Mouse (Mus musculus): ENCODE data around the gene Klrd1. TPM values are rescaled to one million over a fixed set of nuclear protein-coding genes. Genes with fewer than 3 reads are reported as not detected.
A peak's percentile ranks its signal among the peaks of the same experiment; 100 is the strongest.

Klrd1 gene
- polyA plus RNA-seq (2015; fragmentation: Nextera tagmentation; extraction: Ambion mirVana), result not detected in 2 replicates

DNA sequence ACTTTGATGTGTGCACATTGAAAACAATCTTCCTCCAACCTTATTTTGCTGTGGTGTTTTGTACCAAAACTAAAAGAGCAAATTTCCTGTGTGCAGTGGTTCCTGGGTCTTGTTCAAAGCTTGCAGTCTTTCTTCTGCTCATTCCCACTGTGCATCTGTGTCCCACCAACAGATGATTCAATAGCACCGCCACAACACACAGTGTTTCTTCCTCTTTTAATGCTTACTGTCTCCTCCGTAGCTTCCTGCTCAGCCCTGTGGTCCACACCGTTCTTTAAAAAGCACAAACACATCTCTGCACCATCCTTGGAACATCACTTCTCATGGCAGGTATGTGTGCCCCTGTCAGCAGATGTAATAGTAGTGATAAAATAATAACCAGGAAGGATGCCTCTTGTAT is at the start of gene Klrd1:
Gene Klrd1, plus strand, starts transcription at position 275 of the 400 bp plus-strand sequence.
- no peaks in the 10 kb centered on the region for H3K36me3 ChIP-seq (ENCODE audit: control insufficient read depth, insufficient read depth, low read length)
- no peak for ATAC-seq
- no peak within 1 kb of the TSS for H3K9ac ChIP-seq (ENCODE audit: low read depth, low read length)
- H3K4me1 ChIP-seq (ENCODE audit: control insufficient read depth, insufficient read depth, low read length), result no peaks in the 10 kb centered on the region
- WGBS, result 80% methylated on average over 3 of the region's 3 CpGs
- H3K9me3 ChIP-seq (replicated peaks; ENCODE audit: control insufficient read depth, low read length, poor library complexity, severe bottlenecking), result no peaks in the 10 kb centered on the region
- no peaks in the 10 kb centered on the region for H3K27me3 ChIP-seq (ENCODE audit: control insufficient read depth, insufficient read depth, low read depth, low read length)
- H3K27ac ChIP-seq (ENCODE audit: low read length), result no peak within 1 kb of the TSS
- no peak within 1 kb of the TSS for H3K4me2 ChIP-seq (ENCODE audit: low read length)
- H3K4me3 ChIP-seq (ENCODE audit: low read depth, low read length), result no peak within 1 kb of the TSS

DNA sequence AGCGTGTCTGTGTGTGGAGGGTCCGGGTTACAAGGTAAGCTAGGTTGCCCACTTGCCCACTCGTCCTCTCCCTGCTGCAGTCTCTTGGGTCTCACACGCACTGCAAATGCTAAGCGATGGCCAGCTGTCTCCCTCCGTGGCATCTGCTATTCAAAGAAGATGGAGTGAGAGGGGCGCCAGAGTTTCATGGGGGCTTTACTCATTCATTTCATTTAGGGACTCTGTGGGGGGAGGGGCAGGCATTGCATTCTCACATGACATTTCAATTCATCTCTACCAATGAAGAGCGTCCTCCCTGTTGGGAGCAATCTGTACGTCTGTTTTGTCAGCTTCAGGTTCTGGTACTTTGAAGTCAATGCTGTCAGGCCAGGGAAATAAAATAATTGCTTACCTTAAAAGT is 49.7 kb upstream of the Klrd1 start:
- Histone ChIP-seq H3K36me3 (ENCODE audit: control insufficient read depth, insufficient read depth, low read length) (peaks cover 28% of the 10 kb centered on the region), H3K4me1 (ENCODE audit: control insufficient read depth, insufficient read depth, low read length) (peaks cover 2% of the 10 kb centered on the region; the same call in 1 of the 2 replicates), H3K27me3 (ENCODE audit: control insufficient read depth, insufficient read depth, low read depth, low read length) (no peaks in the 10 kb centered on the region), H3K9me3 (replicated peaks; ENCODE audit: control insufficient read depth, low read length, poor library complexity, severe bottlenecking) (no peaks in the 10 kb centered on the region), H3K27ac (ENCODE audit: low read length) (no peak overlapping the region), H3K4me3 (ENCODE audit: low read depth, low read length) (no peak overlapping the region), H3K9ac (ENCODE audit: low read depth, low read length) (no peak overlapping the region), H3K4me2 (ENCODE audit: low read length) (no peak overlapping the region)
- 41% methylated on average over 9 of the region's 9 CpGs for WGBS
- ATAC-seq, result no peak

- WGBS, result 89% methylated on average over 3 of the region's 3 CpGs
- Histone ChIP-seq H3K9ac (ENCODE audit: low read depth, low read length) (no peak overlapping the region), H3K4me2 (ENCODE audit: low read length) (no peak overlapping the region), H3K9me3 (replicated peaks; ENCODE audit: control insufficient read depth, low read length, poor library complexity, severe bottlenecking) (no peaks in the 10 kb centered on the region), H3K27me3 (ENCODE audit: control insufficient read depth, insufficient read depth, low read depth, low read length) (no peaks in the 10 kb centered on the region), H3K4me3 (ENCODE audit: low read depth, low read length) (no peak overlapping the region), H3K27ac (ENCODE audit: low read length) (no peak overlapping the region), H3K4me1 (ENCODE audit: control insufficient read depth, insufficient read depth, low read length) (0 out of 2 replicates have a peak, but pooled peaks cover 2% of the 10 kb centered on the region), H3K36me3 (ENCODE audit: control insufficient read depth, insufficient read depth, low read length) (peaks cover 28% of the 10 kb centered on the region)
- no peak for ATAC-seq
These were observed 49.0 kb upstream of the Klrd1 start for GRCm38 (mm10) chr6:129542540-129542939.

DNA sequence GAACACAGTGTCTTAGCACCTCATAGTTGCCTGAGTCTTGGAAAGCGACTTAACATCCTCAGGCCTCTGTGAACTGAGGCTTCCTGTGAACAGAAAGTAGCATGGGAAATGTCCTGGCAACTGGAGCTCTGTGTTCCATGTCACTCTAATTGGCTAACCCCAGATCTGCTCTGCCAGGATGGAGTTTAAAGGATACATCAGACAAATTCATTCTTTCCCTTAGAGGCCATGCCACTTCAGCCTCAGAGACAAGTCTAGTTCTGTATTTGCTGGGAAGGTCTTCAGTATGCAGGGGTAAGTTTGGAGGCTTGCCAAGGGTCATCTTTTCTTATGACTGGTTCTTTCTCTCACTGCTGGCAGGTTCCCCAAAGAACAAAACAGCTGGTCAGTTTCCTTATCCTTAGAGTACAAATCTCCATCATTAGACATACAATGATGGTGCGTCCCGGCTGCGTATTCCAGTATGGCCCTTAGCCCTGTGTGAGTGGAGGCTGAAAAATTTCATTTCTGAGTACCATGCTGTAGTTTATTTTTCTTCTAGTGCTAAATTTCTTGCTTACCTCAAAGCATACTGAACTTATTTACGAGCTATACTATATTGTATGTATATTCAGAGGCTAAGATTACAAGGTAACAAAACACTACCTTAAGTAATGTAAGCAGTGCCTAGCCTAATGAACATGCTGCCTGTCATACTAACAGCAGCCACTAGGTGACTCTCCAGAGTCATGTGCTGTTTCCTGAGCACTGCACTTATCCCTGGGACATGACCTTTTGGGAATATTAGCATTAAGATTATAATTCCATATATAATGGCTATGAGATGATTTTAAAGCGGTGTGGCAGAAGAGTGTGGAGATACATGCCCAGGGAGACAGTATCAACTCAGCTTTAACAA is 47.6 kb upstream of the Klrd1 start:
- Histone ChIP-seq H3K27me3 (ENCODE audit: control insufficient read depth, insufficient read depth, low read depth, low read length) (no peaks in the 10 kb centered on the region), H3K4me1 (ENCODE audit: control insufficient read depth, insufficient read depth, low read length) (0 out of 2 replicates have a peak, but pooled peaks cover 2% of the 10 kb centered on the region), H3K36me3 (ENCODE audit: control insufficient read depth, insufficient read depth, low read length) (peaks cover 22% of the 10 kb centered on the region), H3K9ac (ENCODE audit: low read depth, low read length) (no peak overlapping the region), H3K4me2 (ENCODE audit: low read length) (no peak overlapping the region), H3K9me3 (replicated peaks; ENCODE audit: control insufficient read depth, low read length, poor library complexity, severe bottlenecking) (no peaks in the 10 kb centered on the region), H3K27ac (ENCODE audit: low read length) (no peak overlapping the region; the same call in 1 of the 2 replicates), H3K4me3 (ENCODE audit: low read depth, low read length) (no peak overlapping the region)
- 46% methylated on average over 6 of the region's 6 CpGs for WGBS
- peak; percentile 84 for ATAC-seq

GRCm38 (mm10) chr6:129547277-129547676 is 44.3 kb upstream of the Klrd1 start:
- WGBS, result 84% methylated on average over 2 of the region's 2 CpGs

GRCm38 (mm10) chr6:129548009-129548408 is 43.6 kb upstream of the Klrd1 start:
- H3K4me2 ChIP-seq (ENCODE audit: low read length), result no peak overlapping the region
- H3K27ac ChIP-seq (ENCODE audit: low read length), result no peak overlapping the region
- no peak overlapping the region for H3K9ac ChIP-seq (ENCODE audit: low read depth, low read length)
- ATAC-seq, result no peak
- no peak overlapping the region for H3K4me3 ChIP-seq (ENCODE audit: low read depth, low read length)
- 0 out of 2 replicates have a peak, but pooled peaks cover 2% of the 10 kb centered on the region for H3K4me1 ChIP-seq (ENCODE audit: control insufficient read depth, insufficient read depth, low read length)
- 69% methylated on average over 3 of the region's 3 CpGs for WGBS
- no peaks in the 10 kb centered on the region for H3K27me3 ChIP-seq (ENCODE audit: control insufficient read depth, insufficient read depth, low read depth, low read length)
- H3K36me3 ChIP-seq (ENCODE audit: control insufficient read depth, insufficient read depth, low read length), result no peaks in the 10 kb centered on the region
- H3K9me3 ChIP-seq (replicated peaks; ENCODE audit: control insufficient read depth, low read length, poor library complexity, severe bottlenecking), result no peaks in the 10 kb centered on the region

More at GRCm38 (mm10) chr6:129547277-129547676, 44.3 kb upstream of the Klrd1 start:
- no peak overlapping the region for H3K4me2 ChIP-seq (ENCODE audit: low read length)
- 0 out of 2 replicates have a peak, but pooled peaks cover 2% of the 10 kb centered on the region for H3K4me1 ChIP-seq (ENCODE audit: control insufficient read depth, insufficient read depth, low read length)
- H3K9me3 ChIP-seq (replicated peaks; ENCODE audit: control insufficient read depth, low read length, poor library complexity, severe bottlenecking), result no peaks in the 10 kb centered on the region
- H3K27me3 ChIP-seq (ENCODE audit: control insufficient read depth, insufficient read depth, low read depth, low read length), result no peaks in the 10 kb centered on the region
- H3K4me3 ChIP-seq (ENCODE audit: low read depth, low read length), result no peak overlapping the region
- H3K9ac ChIP-seq (ENCODE audit: low read depth, low read length), result no peak overlapping the region
- H3K36me3 ChIP-seq (ENCODE audit: control insufficient read depth, insufficient read depth, low read length), result no peaks in the 10 kb centered on the region
- no peak overlapping the region for H3K27ac ChIP-seq (ENCODE audit: low read length)
- ATAC-seq, result no peak

- no peaks in the 10 kb centered on the region for H3K27me3 ChIP-seq (ENCODE audit: control insufficient read depth, insufficient read depth, low read depth, low read length)
- no peak overlapping the region for H3K4me3 ChIP-seq (ENCODE audit: low read depth, low read length)
- no peak overlapping the region for H3K4me2 ChIP-seq (ENCODE audit: low read length)
- ATAC-seq, result peak; percentile 60
- peaks cover 6% of the 10 kb centered on the region; the same call in 1 of the 2 replicates for H3K4me1 ChIP-seq (ENCODE audit: control insufficient read depth, insufficient read depth, low read length)
- H3K36me3 ChIP-seq (ENCODE audit: control insufficient read depth, insufficient read depth, low read length), result no peaks in the 10 kb centered on the region
- no peaks in the 10 kb centered on the region for H3K9me3 ChIP-seq (replicated peaks; ENCODE audit: control insufficient read depth, low read length, poor library complexity, severe bottlenecking)
- 0 out of 2 replicates have a peak overlapping the region, but pooled peaks have one; percentile 7 for H3K9ac ChIP-seq (ENCODE audit: low read depth, low read length)
- H3K27ac ChIP-seq (ENCODE audit: low read length), result no peak overlapping the region
These were observed 34.1 kb upstream of the Klrd1 start for GRCm38 (mm10) chr6:129557298-129558023.

DNA sequence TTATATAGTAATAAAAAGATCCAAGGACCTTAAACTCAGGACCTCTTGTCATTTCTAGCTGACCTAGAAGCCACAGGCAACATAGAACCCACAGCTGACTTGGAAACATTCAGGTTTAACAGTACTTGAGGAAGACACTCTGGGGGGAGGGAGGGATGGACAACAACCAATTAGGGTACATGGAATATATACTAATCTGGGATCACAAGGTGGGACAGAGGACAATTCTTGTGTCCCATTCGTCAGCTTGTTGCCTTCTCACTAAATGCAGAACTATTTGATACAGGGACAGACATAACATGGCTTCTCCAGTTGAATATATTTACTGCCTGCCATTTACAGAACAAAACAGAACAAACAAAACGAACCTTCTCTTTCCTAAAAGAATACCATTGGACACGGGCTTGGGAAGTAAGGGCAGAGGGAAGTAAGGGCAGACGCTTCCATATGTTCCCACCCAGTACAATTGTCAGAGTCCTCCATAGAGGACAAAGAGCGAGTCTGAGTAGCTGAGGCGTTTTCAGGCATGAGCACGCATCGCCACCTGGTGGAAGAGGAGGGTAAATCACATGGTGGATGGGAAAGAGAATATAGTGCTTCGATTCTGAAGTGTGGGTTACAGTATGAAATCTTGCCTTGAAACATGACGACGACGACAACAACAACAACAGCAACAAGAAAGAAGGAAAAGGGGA is 32.5 kb upstream of the Klrd1 start:
- no peak overlapping the region for H3K27ac ChIP-seq (ENCODE audit: low read length)
- no peak overlapping the region for H3K4me3 ChIP-seq (ENCODE audit: low read depth, low read length)
- H3K27me3 ChIP-seq (ENCODE audit: control insufficient read depth, insufficient read depth, low read depth, low read length), result no peaks in the 10 kb centered on the region
- 16% methylated on average over 12 of the region's 12 CpGs for WGBS
- H3K4me1 ChIP-seq (ENCODE audit: control insufficient read depth, insufficient read depth, low read length), result peaks cover 6% of the 10 kb centered on the region; the same call in 1 of the 2 replicates
- no peaks in the 10 kb centered on the region for H3K36me3 ChIP-seq (ENCODE audit: control insufficient read depth, insufficient read depth, low read length)
- H3K4me2 ChIP-seq (ENCODE audit: low read length), result 0 out of 2 replicates have a peak overlapping the region, but pooled peaks have one; percentile 20
- H3K9ac ChIP-seq (ENCODE audit: low read depth, low read length), result no peak overlapping the region
- H3K9me3 ChIP-seq (replicated peaks; ENCODE audit: control insufficient read depth, low read length, poor library complexity, severe bottlenecking), result no peaks in the 10 kb centered on the region
- ATAC-seq, result peak; percentile 89

All from midbrain, embryonic 16.5 days (tissue).